Mouse (Mus musculus) megakaryocyte, adult 5-6 weeks (primary cell): ENCODE data around the gene Prrt4. TPM values are rescaled to one million over a fixed set of nuclear protein-coding genes. Genes with fewer than 3 reads are reported as not detected.
"Not testable (repeated sequence)": the region's sequence is repeated elsewhere in the genome, so short reads cannot be mapped to it uniquely, and the experiment has no call there.

ENCODE experiments used
- ATAC-seq: 2 replicates; pipeline ENCODE4 v1.8.0; 2016; ENCODE audit warnings: mild to moderate bottlenecking, inconsistent platforms; ENCODE audit not compliant: poor library complexity, severe bottlenecking
- total RNA-seq, 2 experiments: library from RNA; stranded (forward) in 1 of 2; stranded (reverse) in 1 of 2; fragments of 153-499, 151-499 nt in 1 of 2; fragments of 221-1000, 200-1000 nt in 1 of 2; gene quantifications; 2 replicates each; pipeline versions ENCODE4 v1.2.3 to v1.2.4; 2015 to 2017

Gene Prrt4
- total RNA-seq, 2 experiments from 2014 or later, result not detected

- no peak for ATAC-seq
Observed at GRCm38 (mm10) chr6:29199223-29199855, 20.0 kb upstream of the Prrt4 start.

- peak; percentile 97 for ATAC-seq
Observed at GRCm38 (mm10) chr6:29198309-29199222, 19.2 kb upstream of the Prrt4 start.

GRCm38 (mm10) chr6:29195846-29196698 lies 16.7 kb upstream of the Prrt4 start:
- no peak for ATAC-seq

- ATAC-seq, result no peak
Observed at GRCm38 (mm10) chr6:29195146-29195545, 15.8 kb upstream of the Prrt4 start.

GRCm38 (mm10) chr6:29193961-29194750 lies 14.8 kb upstream of the Prrt4 start:
- ATAC-seq, result no peak

- no peak for ATAC-seq
Observed at GRCm38 (mm10) chr6:29187936-29188335, 8.6 kb upstream of the Prrt4 start.

GRCm38 (mm10) chr6:29179843-29180242 lies 459 bp upstream of the Prrt4 start:
- no peak for ATAC-seq

GRCm38 (mm10) chr6:29177901-29178879 lies 1.2 kb downstream of the Prrt4 start:
- no peak for ATAC-seq

GRCm38 (mm10) chr6:29175113-29175512 lies 4.3 kb downstream of the Prrt4 start:
- ATAC-seq, result no peak

GRCm38 (mm10) chr6:29174368-29174767 lies 5.0 kb downstream of the Prrt4 start:
- ATAC-seq, result no peak

- peak; percentile 77 for ATAC-seq
Observed at GRCm38 (mm10) chr6:29170952-29171388, 8.4 kb downstream of the Prrt4 start.

GRCm38 (mm10) chr6:29170063-29170921 lies 9.1 kb downstream of the Prrt4 start:
- peak; percentile 67 for ATAC-seq

- no peak for ATAC-seq
Observed at GRCm38 (mm10) chr6:29169675-29170062, 9.7 kb downstream of the Prrt4 start.

- no peak for ATAC-seq
Observed at GRCm38 (mm10) chr6:29168871-29169270, 10.5 kb downstream of the Prrt4 start.

- ATAC-seq, result 0 out of 2 replicates have a peak, but pooled peaks have one; percentile 11
Observed at GRCm38 (mm10) chr6:29166196-29166595, 13.2 kb downstream of the Prrt4 start.

- ATAC-seq, result peak; percentile 90
Observed at GRCm38 (mm10) chr6:29164314-29165244, 14.8 kb downstream of the Prrt4 start, which contains the start of gene Rbm28. Gene Rbm28, minus strand, starts transcription at chr6:29165006.

GRCm38 (mm10) chr6:29161291-29161690 lies 18.1 kb downstream of the Prrt4 start:
- not testable (repeated sequence) for ATAC-seq
